Mouse (Mus musculus): Measurements from ENCODE around the gene Tmed4.

DNA sequence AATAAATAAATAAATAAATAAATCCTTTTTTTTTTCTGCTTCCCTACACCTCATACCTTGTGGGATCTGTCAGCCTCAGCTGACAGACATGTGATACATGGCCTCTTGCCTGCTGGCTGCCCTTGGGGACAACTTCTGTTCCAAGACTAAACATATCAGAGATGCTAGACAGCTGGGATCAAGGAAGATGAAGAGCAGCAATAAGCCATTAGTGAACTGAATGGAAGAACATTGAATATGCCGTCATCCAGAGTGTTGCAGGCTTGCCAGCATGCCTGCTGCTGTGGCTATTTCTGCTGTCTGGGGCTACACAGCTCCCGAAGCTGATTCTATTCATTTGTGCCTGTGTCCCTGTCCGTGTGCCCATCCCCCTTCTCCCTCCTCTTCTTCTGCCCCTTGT, 8.3 kb upstream of the Tmed4 start:
- TF ChIP-seq MAFK (IDR thresholded peaks at IDR 0.05; ENCODE audit: borderline replicate concordance, low read depth, low read length), result no peak
- no peak for TF ChIP-seq CTCF (IDR thresholded peaks at IDR 0.05 in 2 of 3, conservative IDR thresholded peaks at IDR 0.05 in 1 of 3; ENCODE audit: control insufficient read depth in 1 of 3, insufficient read depth in 1 of 3, low read depth in 2 of 3, low read length in 3 of 3, poor library complexity in 1 of 3, severe bottlenecking in 1 of 3)
- TF ChIP-seq POLR2AphosphoS2 (IDR thresholded peaks at IDR 0.05; ENCODE audit: low read length), result no peak
- TF ChIP-seq POLR2A (IDR thresholded peaks at IDR 0.05; ENCODE audit: control insufficient read depth in 1 of 2, insufficient read depth in 1 of 2, low read depth in 1 of 2, low read length in 2 of 2, poor library complexity in 1 of 2), result no peak

Data from MEL (cell line).